Mouse (Mus musculus): ENCODE measurements around the gene Lancl1. TPM values are rescaled to one million over a fixed set of nuclear protein-coding genes. Genes with fewer than 3 reads are reported as not detected.

The Lancl1 gene
- polyA plus RNA-seq, 1 experiment from 2014 or later, result 77.7 TPM

DNA sequence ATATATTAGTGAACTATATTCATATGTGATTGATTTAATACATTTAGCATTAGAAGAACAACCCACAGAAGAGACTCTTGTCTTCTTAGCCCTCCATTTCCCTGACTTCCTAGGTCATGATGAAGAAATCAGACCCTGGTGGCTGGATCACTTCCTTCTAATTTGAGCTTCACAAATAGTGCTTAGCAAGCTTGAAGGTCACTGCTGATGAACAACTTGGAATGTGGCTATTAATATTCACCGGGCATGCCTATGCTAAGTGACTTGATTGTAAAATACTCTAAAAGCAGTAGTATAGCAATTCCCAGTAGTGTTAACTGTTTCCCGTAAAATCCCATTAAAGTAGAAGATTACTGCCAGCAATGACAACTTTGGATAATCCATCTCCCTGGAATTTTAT is 63.2 kb downstream of the Lancl1 start:
- Histone ChIP-seq H3K27me3 (ENCODE audit: control insufficient read depth, insufficient read depth, low read length) (no peaks in the 10 kb centered on the region), H3K27ac (ENCODE audit: low read length) (no peak overlapping the region), H3K4me2 (ENCODE audit: low read depth, low read length) (no peak overlapping the region), H3K9me3 (replicated peaks; ENCODE audit: control insufficient read depth, low read length) (no peaks in the 10 kb centered on the region), H3K36me3 (ENCODE audit: control insufficient read depth, insufficient read depth, low read length) (no peaks in the 10 kb centered on the region), H3K4me1 (ENCODE audit: control insufficient read depth, insufficient read depth, low read length) (no peaks in the 10 kb centered on the region), H3K4me3 (replicated peaks; ENCODE audit: low read length) (no peak overlapping the region), H3K9ac (ENCODE audit: low read length) (no peak overlapping the region)
- ATAC-seq (ENCODE audit: insufficient read depth, low FRiP score), result no peak
- WGBS, result 82% methylated on average over 2 of the region's 2 CpGs

- H3K9ac ChIP-seq (ENCODE audit: low read length), result no peak overlapping the region
- no peaks in the 10 kb centered on the region for H3K4me1 ChIP-seq (ENCODE audit: control insufficient read depth, insufficient read depth, low read length)
- H3K4me3 ChIP-seq (replicated peaks; ENCODE audit: low read length), result no peak overlapping the region
- H3K9me3 ChIP-seq (replicated peaks; ENCODE audit: control insufficient read depth, low read length), result no peaks in the 10 kb centered on the region
- H3K36me3 ChIP-seq (ENCODE audit: control insufficient read depth, insufficient read depth, low read length), result no peaks in the 10 kb centered on the region
- no peak for ATAC-seq (ENCODE audit: insufficient read depth, low FRiP score)
- WGBS, result 62% methylated on average over 4 of the region's 4 CpGs
- H3K27me3 ChIP-seq (ENCODE audit: control insufficient read depth, insufficient read depth, low read length), result no peaks in the 10 kb centered on the region
- no peak overlapping the region for H3K27ac ChIP-seq (ENCODE audit: low read length)
- H3K4me2 ChIP-seq (ENCODE audit: low read depth, low read length), result no peak overlapping the region
These were observed 73.8 kb downstream of the Lancl1 start for GRCm38 (mm10) chr1:66964857-66965256.

- Histone ChIP-seq H3K4me2 (ENCODE audit: low read depth, low read length) (no peak overlapping the region), H3K36me3 (ENCODE audit: control insufficient read depth, insufficient read depth, low read length) (no peaks in the 10 kb centered on the region), H3K9me3 (replicated peaks; ENCODE audit: control insufficient read depth, low read length) (no peaks in the 10 kb centered on the region), H3K9ac (ENCODE audit: low read length) (no peak overlapping the region), H3K27me3 (ENCODE audit: control insufficient read depth, insufficient read depth, low read length) (no peaks in the 10 kb centered on the region), H3K4me1 (ENCODE audit: control insufficient read depth, insufficient read depth, low read length) (no peaks in the 10 kb centered on the region), H3K27ac (ENCODE audit: low read length) (no peak overlapping the region), H3K4me3 (replicated peaks; ENCODE audit: low read length) (no peak overlapping the region)
- ATAC-seq (ENCODE audit: insufficient read depth, low FRiP score), result no peak
- 54% methylated on average over 8 of the region's 8 CpGs for WGBS
These were observed 78.0 kb downstream of the Lancl1 start for GRCm38 (mm10) chr1:66960536-66961243.

DNA sequence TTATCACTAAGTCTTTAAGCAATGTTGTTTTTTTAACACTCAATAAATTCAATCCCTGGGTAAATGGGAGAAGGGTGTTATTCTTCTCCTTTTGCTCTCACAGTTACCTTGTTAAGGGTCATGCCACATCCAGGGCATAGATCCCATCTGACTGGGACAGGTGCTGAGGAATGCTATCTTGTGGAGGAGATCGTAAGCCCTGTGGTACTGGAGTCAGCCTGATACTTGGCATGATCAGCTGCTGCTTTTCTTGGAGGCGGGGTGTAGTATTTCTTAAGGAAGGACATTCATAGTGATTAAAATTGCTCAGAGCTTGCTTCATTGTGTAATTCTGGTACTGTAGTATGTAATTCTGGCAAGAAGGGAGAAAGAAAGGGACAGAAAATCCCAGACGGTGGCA is 81.3 kb downstream of the Lancl1 start:
- 88% methylated on average over 3 of the region's 3 CpGs for WGBS
- ATAC-seq (ENCODE audit: insufficient read depth, low FRiP score), result no peak
- Histone ChIP-seq H3K9me3 (replicated peaks; ENCODE audit: control insufficient read depth, low read length) (no peaks in the 10 kb centered on the region), H3K9ac (ENCODE audit: low read length) (no peak overlapping the region), H3K4me2 (ENCODE audit: low read depth, low read length) (no peak overlapping the region), H3K4me1 (ENCODE audit: control insufficient read depth, insufficient read depth, low read length) (no peaks in the 10 kb centered on the region), H3K27ac (ENCODE audit: low read length) (no peak overlapping the region), H3K27me3 (ENCODE audit: control insufficient read depth, insufficient read depth, low read length) (no peaks in the 10 kb centered on the region), H3K4me3 (replicated peaks; ENCODE audit: low read length) (no peak overlapping the region), H3K36me3 (ENCODE audit: control insufficient read depth, insufficient read depth, low read length) (no peaks in the 10 kb centered on the region)

GRCm38 (mm10) chr1:66951086-66951485 is 87.6 kb downstream of the Lancl1 start:
- no peaks in the 10 kb centered on the region for H3K9me3 ChIP-seq (replicated peaks; ENCODE audit: control insufficient read depth, low read length)
- H3K4me1 ChIP-seq (ENCODE audit: control insufficient read depth, insufficient read depth, low read length), result no peaks in the 10 kb centered on the region
- ATAC-seq (ENCODE audit: insufficient read depth, low FRiP score), result no peak
- H3K9ac ChIP-seq (ENCODE audit: low read length), result no peak overlapping the region
- 76% methylated on average over 3 of the region's 3 CpGs for WGBS
- no peak overlapping the region for H3K4me3 ChIP-seq (replicated peaks; ENCODE audit: low read length)
- H3K36me3 ChIP-seq (ENCODE audit: control insufficient read depth, insufficient read depth, low read length), result no peaks in the 10 kb centered on the region
- no peaks in the 10 kb centered on the region for H3K27me3 ChIP-seq (ENCODE audit: control insufficient read depth, insufficient read depth, low read length)
- H3K27ac ChIP-seq (ENCODE audit: low read length), result no peak overlapping the region
- no peak overlapping the region for H3K4me2 ChIP-seq (ENCODE audit: low read depth, low read length)

Other genes starting within 250 kb of the Lancl1 start
- gene Kansl1l, start 221.3 kb downstream of the Lancl1 start, polyA plus RNA-seq (2015; fragmentation: Nextera tagmentation; extraction: Ambion mirVana), result 10.0 and 11.0 TPM in 2 replicates
- gene Acadl, start 175.6 kb downstream of the Lancl1 start, polyA plus RNA-seq (2015; fragmentation: Nextera tagmentation; extraction: Ambion mirVana), result 188 and 195 TPM in 2 replicates
- gene Myl1, start 93.5 kb downstream of the Lancl1 start, polyA plus RNA-seq (2015; fragmentation: Nextera tagmentation; extraction: Ambion mirVana), result 20.9 and 498 TPM in 2 replicates
- gene Cps1, start 84.2 kb upstream of the Lancl1 start, polyA plus RNA-seq (2015; fragmentation: Nextera tagmentation; extraction: Ambion mirVana), result 49.1 and 56.7 TPM in 2 replicates

Data from stomach, embryonic 16.5 days (tissue).